Mouse (Mus musculus) heart, postnatal 0 days (tissue): ENCODE measurements around the gene Med9. TPM values are rescaled to one million over a fixed set of nuclear protein-coding genes. Genes with fewer than 3 reads are reported as not detected.

Experiments used
- ATAC-seq: fragments of 200-750 bp; cut with Nextera tagmentation; 2 replicates; pipeline ENCODE4 v1.8.0; 2017; ENCODE audit warnings: low read depth, moderate number of reproducible peaks, moderate library complexity; ENCODE audit not compliant: insufficient read depth
- DNase-seq: peaks from one replicate; pipeline ENCODE4 v3.0.0-alpha.2; 2016; ENCODE audit warnings: low spot score
- H3K27ac ChIP-seq: fragments of 300-500 bp; sonication (generic); 2 replicates; pipeline ENCODE4 v1.5.1; 2014; ENCODE audit warnings: low read depth, mild to moderate bottlenecking
- H3K27me3 ChIP-seq: fragments of 300-500 bp; sonication (generic); 2 replicates; pipeline ENCODE4 v1.6.1; 2014; ENCODE audit warnings: low read length, mixed read lengths; ENCODE audit not compliant: control insufficient read depth, insufficient read depth
- H3K36me3 ChIP-seq: fragments of 300-500 bp; sonication (generic); replicated peaks from 2 replicates; pipeline ENCODE4 v1.6.1; 2014; ENCODE audit warnings: low read length, mixed read lengths; ENCODE audit not compliant: control insufficient read depth, insufficient read depth
- H3K4me1 ChIP-seq: fragments of 300-500 bp; sonication (generic); 2 replicates; pipeline ENCODE4 v1.6.1; 2014; ENCODE audit warnings: antibody characterized with exemption; ENCODE audit not compliant: control insufficient read depth, insufficient read depth
- H3K4me2 ChIP-seq: fragments of 300-500 bp; sonication (generic); 2 replicates; pipeline ENCODE4 v1.6.1; 2014; ENCODE audit warnings: low read depth, mild to moderate bottlenecking, low read length, moderate library complexity
- H3K4me3 ChIP-seq: fragments of 300-500 bp; sonication (generic); 2 replicates; pipeline ENCODE4 v1.5.1; 2014; ENCODE audit warnings: low read depth, low read length
- H3K9ac ChIP-seq: fragments of 300-500 bp; sonication (generic); replicated peaks from 2 replicates; pipeline ENCODE4 v1.6.1; 2014; ENCODE audit warnings: low read depth, low read length, mixed read lengths
- H3K9me3 ChIP-seq: fragments of 300-500 bp; sonication (generic); replicated peaks from 2 replicates; pipeline ENCODE4 v1.6.1; 2016; ENCODE audit warnings: low read length; ENCODE audit not compliant: control insufficient read depth
- CTCF ChIP-seq: IDR thresholded peaks from 2 replicates; pipeline ENCODE4 v1.5.1; 2016; ENCODE audit warnings: antibody characterized with exemption, control low read depth, low read depth
- EP300 ChIP-seq: IDR thresholded peaks from 2 replicates; pipeline ENCODE4 v1.6.1; 2016; ENCODE audit warnings: antibody characterized with exemption, low read depth
- WGBS: fragments of 180-500 bp; shearing (Covaris S2); extraction: QIAGEN DNeasy Blood & Tissue Kit; methylation state at CpG from one replicate; pipeline ENCODE4 v1.1.7; 2014; 5-methylcytosine and 5-hydroxymethylcytosine counted together
- polyA plus RNA-seq: library from polyadenylated mRNA; unstranded; fragments of >200 nt; fragmentation: Nextera tagmentation; extraction: Ambion mirVana; gene quantifications from 2 replicates; pipeline ENCODE4 v1.2.1, GENCODE M21; 2015
- total RNA-seq: library from RNA; depleted of rRNA; stranded (reverse); fragments of >200 nt; gene quantifications from 2 replicates; pipeline ENCODE4 v1.2.3, GENCODE M21; 2014; ENCODE audit warnings: low replicate concordance; rRNA removed

The Med9 gene
- 29.4 and 33.0 TPM in 2 replicates for total RNA-seq
- 40.8 and 41.1 TPM in 2 replicates for polyA plus RNA-seq

- peak within 1 kb of the TSS; percentile 82 for H3K4me3 ChIP-seq
- H3K9ac ChIP-seq: peak within 1 kb of the TSS; percentile 85
- 2% methylated on average over 43 of the region's 43 CpGs for WGBS
- no peaks in the 10 kb centered on the region for H3K27me3 ChIP-seq
- DNase-seq (peak; percentile 91), ATAC-seq (peak; percentile 95)
- H3K4me1 ChIP-seq: peaks cover 13% of the 10 kb centered on the region; the same call in 1 of the 2 replicates
- H3K27ac ChIP-seq: peak within 1 kb of the TSS; percentile 74
- no peaks in the 10 kb centered on the region for H3K9me3 ChIP-seq
- H3K4me2 ChIP-seq: peak within 1 kb of the TSS; percentile 85
- peaks cover 7% of the 10 kb centered on the region; the same call in 1 of the 2 replicates for H3K36me3 ChIP-seq
- TF ChIP-seq EP300 (no peak), CTCF (no peak)
Observed at GRCm38 (mm10) chr11:59947752-59948400, at the start of gene Med9. Med9 (plus strand) TSS chr11:59948206.

- Histone ChIP-seq H3K4me2 (no peak overlapping the region), H3K9me3 (no peaks in the 10 kb centered on the region), H3K4me3 (no peak overlapping the region), H3K9ac (no peak overlapping the region), H3K27me3 (no peaks in the 10 kb centered on the region), H3K27ac (peak overlapping the region; percentile 66), H3K36me3 (no peaks in the 10 kb centered on the region), H3K4me1 (peaks cover 33% of the 10 kb centered on the region)
- peak; percentile 35; the same call in 1 of the 2 replicates for TF ChIP-seq EP300
- TF ChIP-seq CTCF: no peak
- ATAC-seq (peak; percentile 28; the same call in 1 of the 2 replicates), DNase-seq (peak; percentile 51)
- 37% methylated on average over 13 of the region's 13 CpGs for WGBS
Observed at GRCm38 (mm10) chr11:59899711-59900685, 48.0 kb upstream of the Med9 start.

GRCm38 (mm10) chr11:59900995-59901394 lies 47.0 kb upstream of the Med9 start:
- Histone ChIP-seq H3K9ac (no peak overlapping the region), H3K4me3 (no peak overlapping the region), H3K9me3 (no peaks in the 10 kb centered on the region), H3K27ac (peak overlapping the region; percentile 66), H3K27me3 (no peaks in the 10 kb centered on the region), H3K4me2 (no peak overlapping the region), H3K36me3 (no peaks in the 10 kb centered on the region), H3K4me1 (peaks cover 33% of the 10 kb centered on the region)
- DNase-seq: no peak
- ATAC-seq: no peak
- TF ChIP-seq CTCF (no peak), EP300 (no peak)
- 79% methylated on average over 1 of the region's 1 CpGs for WGBS

- 14% methylated on average over 8 of the region's 8 CpGs for WGBS
Observed at GRCm38 (mm10) chr11:59902045-59902726, 45.8 kb upstream of the Med9 start.

More at GRCm38 (mm10) chr11:59902045-59902726, 45.8 kb upstream of the Med9 start:
- no peak overlapping the region; the same call in 1 of the 2 replicates for H3K4me2 ChIP-seq
- DNase-seq (peak; percentile 79), ATAC-seq (peak; percentile 54)
- no peak overlapping the region for H3K4me3 ChIP-seq
- peak overlapping the region; percentile 89 for H3K27ac ChIP-seq
- no peaks in the 10 kb centered on the region for H3K9me3 ChIP-seq
- H3K36me3 ChIP-seq: no peaks in the 10 kb centered on the region
- TF ChIP-seq CTCF: no peak
- TF ChIP-seq EP300: peak; percentile 34; the same call in 1 of the 2 replicates
- H3K27me3 ChIP-seq: no peaks in the 10 kb centered on the region
- H3K9ac ChIP-seq: peak overlapping the region; percentile 45; the same call in 1 of the 2 replicates
- peaks cover 33% of the 10 kb centered on the region for H3K4me1 ChIP-seq
